Mouse (Mus musculus): ENCODE results near the gene Sarnp.

Gene Sarnp

DNA sequence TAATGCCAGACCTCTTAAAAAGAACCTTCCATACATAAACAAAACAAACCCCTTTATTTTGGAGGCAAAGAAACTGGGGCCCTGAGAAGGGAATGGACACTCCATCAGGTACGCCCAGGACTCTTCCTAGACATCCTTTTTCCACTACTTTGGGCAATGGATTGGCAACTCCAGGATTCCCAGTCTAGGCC lies 105.6 kb downstream of the Sarnp start, which contains the start of gene Rdh5:
Gene Rdh5, minus strand, starts transcription at position 67 of the 191 bp plus-strand sequence.
- Histone ChIP-seq H3K27me3 (ENCODE audit: control insufficient read depth, insufficient read depth, low read length, poor library complexity, severe bottlenecking) (no peaks in the 10 kb centered on the region), H3K36me3 (ENCODE audit: control insufficient read depth, insufficient read depth, low read length, poor library complexity, severe bottlenecking) (no peaks in the 10 kb centered on the region; the same call in 1 of the 2 replicates)
- no peak for DNase-seq (ENCODE audit: low read depth, low spot score)

DNA sequence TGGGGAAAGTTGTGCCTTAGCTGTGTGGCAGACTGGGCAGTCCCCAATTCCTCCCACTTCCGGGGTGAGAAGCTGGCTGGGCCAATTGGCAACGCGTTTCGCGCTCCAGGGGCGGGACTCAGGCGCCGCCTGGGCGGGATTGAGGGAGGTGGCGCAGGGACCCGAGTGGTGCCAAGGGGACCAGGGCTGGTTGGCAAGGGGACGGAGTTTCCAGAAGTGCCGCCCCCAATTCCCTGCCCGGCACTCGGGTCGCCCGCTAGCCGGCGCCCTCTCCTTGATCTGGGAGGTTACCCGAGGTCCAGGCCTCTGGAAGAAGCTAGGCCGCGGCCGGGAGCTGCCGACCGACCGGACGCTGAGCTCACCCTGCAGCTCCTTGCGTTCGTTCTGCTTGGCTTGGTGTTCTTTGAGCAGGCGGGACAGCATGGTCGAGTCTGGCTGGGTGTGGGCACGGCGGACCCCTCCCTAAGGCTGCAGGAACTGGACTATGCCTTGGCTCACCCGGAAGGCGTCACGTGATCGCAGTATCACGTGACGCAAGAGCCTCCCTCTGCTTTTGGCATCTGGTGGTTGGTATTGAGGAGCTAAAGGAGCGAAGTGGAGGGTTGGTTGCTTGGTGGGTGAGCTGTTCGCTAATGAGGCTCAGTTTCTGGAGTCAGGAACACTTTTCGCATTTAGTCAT lies 106.0 kb downstream of the Sarnp start:
- H3K36me3 ChIP-seq (ENCODE audit: control insufficient read depth, insufficient read depth, low read length, poor library complexity, severe bottlenecking), result no peaks in the 10 kb centered on the region; the same call in 1 of the 2 replicates
- H3K27me3 ChIP-seq (ENCODE audit: control insufficient read depth, insufficient read depth, low read length, poor library complexity, severe bottlenecking), result no peaks in the 10 kb centered on the region
- DNase-seq (ENCODE audit: low read depth, low spot score), result peak; percentile 86

DNA sequence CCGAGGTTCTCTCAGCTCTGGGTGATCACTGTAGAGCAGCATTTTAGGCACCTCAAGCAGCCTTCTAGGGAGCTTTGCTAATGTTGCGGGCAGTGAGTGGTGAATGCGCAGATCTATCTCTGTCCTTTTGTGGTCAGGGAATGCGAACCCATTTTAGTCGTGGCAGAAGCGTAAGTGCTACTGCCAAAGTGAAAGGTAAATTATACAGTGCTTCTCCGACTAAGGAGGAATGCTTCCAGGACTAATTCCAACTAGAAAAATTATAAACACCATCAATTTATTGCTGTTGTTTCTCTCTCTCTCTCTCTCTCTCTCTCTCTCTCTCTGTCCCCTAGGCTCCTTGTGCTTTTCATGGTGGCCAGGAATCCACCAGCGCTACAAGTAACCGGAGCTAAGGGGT lies 106.8 kb downstream of the Sarnp start, which contains the start of gene Bloc1s1:
Gene Bloc1s1, minus strand, starts transcription at position 101 of the 400 bp plus-strand sequence.
- no peaks in the 10 kb centered on the region; the same call in 1 of the 2 replicates for H3K36me3 ChIP-seq (ENCODE audit: control insufficient read depth, insufficient read depth, low read length, poor library complexity, severe bottlenecking)
- DNase-seq (ENCODE audit: low read depth, low spot score), result no peak
- H3K27me3 ChIP-seq (ENCODE audit: control insufficient read depth, insufficient read depth, low read length, poor library complexity, severe bottlenecking), result no peaks in the 10 kb centered on the region

Measured in splenic B cell, adult 2 months (primary cell).